Mouse (Mus musculus): ENCODE measurements at regions not wholly inside any gene's neighbourhood (a gene's known extent, or its start where the extent isn't known, plus 50 kb on each side); places are given as distances from the start of the nearest gene placed in this dataset.

DNA sequence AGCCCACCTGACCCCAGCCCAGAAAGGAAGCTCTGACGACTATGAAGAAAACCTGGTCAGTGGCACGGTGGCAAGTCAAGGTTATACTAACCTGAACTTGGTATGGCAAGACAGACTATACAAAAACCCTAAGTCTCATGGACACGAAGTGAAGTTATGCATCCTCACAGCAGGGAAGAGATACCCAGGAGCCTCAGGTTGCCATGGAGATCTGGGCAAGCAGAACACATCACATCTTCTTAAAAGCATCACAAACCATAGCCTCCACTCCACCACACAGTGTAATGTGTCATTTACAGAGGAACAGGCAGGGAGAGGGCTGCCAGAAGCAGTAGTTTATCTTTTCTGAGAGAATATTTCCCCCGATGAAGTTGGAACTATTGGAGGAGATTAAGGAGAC is 146.5 kb downstream of the Slc39a8 start:
- intact Hi-C loops (cut with DNase I), result no loop called here
- DNase-seq, result no peak

GRCm38 (mm10) chr3:135972413-135972812 is 147.3 kb downstream of the Slc39a8 start:
- no peak for DNase-seq
- intact Hi-C loops (cut with DNase I), result no loop called here

GRCm38 (mm10) chr3:135973243-135973642 is 148.2 kb downstream of the Slc39a8 start:
- no peak for DNase-seq
- intact Hi-C loops (cut with DNase I), result no loop called here

DNA sequence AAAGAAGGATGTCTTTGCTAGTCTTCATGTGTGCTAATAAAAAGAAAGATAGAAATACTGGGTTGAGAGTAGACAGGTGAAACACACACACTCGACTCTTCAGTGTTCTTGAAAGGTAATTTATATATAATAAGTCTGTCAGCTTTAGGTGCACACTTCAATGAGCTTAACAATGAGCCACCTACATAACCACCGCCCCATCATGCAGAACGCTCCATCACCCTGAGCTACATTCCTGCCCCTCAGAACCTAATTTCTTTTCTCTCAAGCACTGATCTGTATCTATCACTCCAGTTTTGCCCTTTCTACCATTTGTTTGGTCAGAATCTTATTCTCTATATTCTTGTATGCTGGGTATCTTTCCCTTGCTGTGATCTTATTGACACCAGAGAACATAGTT is 148.8 kb downstream of the Slc39a8 start:
- intact Hi-C loops (cut with DNase I), result no loop called here
- DNase-seq, result no peak

DNA sequence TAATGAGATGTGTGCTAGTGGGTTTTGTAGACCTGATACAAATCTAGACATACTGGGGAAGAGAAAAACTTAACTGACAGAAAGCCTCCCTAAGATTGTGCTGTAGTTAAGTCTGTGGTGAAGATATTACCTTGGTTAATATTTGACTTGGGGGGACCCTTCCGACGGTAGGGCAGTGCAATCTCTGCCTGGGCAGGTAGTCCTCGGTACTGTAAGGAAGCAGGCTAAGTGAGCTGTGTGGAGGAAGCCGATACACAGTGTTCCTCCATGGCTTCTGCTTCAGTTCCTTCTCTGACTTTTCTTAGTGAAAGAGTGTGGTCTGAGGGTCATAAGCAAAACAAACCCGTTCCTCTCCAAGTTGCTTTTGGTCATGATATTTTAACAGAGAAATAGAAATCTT is 149.7 kb downstream of the Slc39a8 start:
- intact Hi-C loops (cut with DNase I), result no loop called here
- no peak for DNase-seq

- intact Hi-C loops (cut with DNase I), result no loop called here
These were observed 162.1 kb downstream of the Slc39a8 start for GRCm38 (mm10) chr3:135987171-135987570.

DNA sequence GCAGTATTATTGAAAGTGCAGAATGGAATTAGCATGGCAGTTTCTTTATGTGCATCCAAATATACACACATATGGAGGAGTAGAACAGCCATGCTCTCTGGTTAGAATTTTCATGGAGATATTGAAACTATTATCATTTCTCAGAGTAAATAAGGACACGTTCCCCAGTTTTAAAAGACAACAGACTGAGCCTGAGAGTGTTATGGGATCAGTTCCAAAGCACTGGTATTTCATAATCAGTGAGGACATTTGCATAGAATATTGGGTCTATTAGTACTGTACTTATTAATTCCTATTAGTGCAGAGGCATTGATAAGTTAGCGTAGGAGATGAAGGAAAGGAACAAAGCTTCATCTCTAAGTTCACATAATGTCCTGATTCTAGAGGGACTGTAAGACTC is 164.2 kb downstream of the Slc39a8 start:
- DNase-seq, result no peak
- intact Hi-C loops (cut with DNase I), result no loop called here

More at GRCm38 (mm10) chr3:135987171-135987570, 162.1 kb downstream of the Slc39a8 start:
- DNase-seq, result no peak

GRCm38 (mm10) chr3:135990338-135990737 is 165.3 kb downstream of the Slc39a8 start:
- intact Hi-C loops (cut with DNase I), result no loop called here
- DNase-seq, result no peak

- intact Hi-C loops (cut with DNase I), result no loop called here
- no peak for DNase-seq
These were observed 165.9 kb downstream of the Slc39a8 start for GRCm38 (mm10) chr3:135990814-135991454.

- intact Hi-C loops (cut with DNase I), result loop anchor here (10.0 kb wide), 1 partner anchor 664 kb away; no protein-coding TSS in a partner anchor
- no peak for DNase-seq
These were observed 175.6 kb downstream of the Slc39a8 start for GRCm38 (mm10) chr3:136000592-136001160.
